Mouse (Mus musculus): ENCODE results near the gene Fgf6. TPM values are rescaled to one million over a fixed set of nuclear protein-coding genes. Genes with fewer than 3 reads are reported as not detected.

Gene Fgf6
- total RNA-seq (2017), result not detected in 2 replicates

- ATAC-seq (ENCODE audit: extremely low read depth, insufficient number of reproducible peaks, low FRiP score, poor library complexity, severe bottlenecking), result no peak
Observed at GRCm38 (mm10) chr6:127014906-127015770, at the start of gene Fgf6. Gene Fgf6, plus strand, starts transcription at chr6:127015586.

- no peak for ATAC-seq (ENCODE audit: extremely low read depth, insufficient number of reproducible peaks, low FRiP score, poor library complexity, severe bottlenecking)
Observed at GRCm38 (mm10) chr6:126966241-126967026, 49.0 kb upstream of the Fgf6 start.

- no peak for ATAC-seq (ENCODE audit: extremely low read depth, insufficient number of reproducible peaks, low FRiP score, poor library complexity, severe bottlenecking)
Observed at GRCm38 (mm10) chr6:126981539-126982234, 33.7 kb upstream of the Fgf6 start.

GRCm38 (mm10) chr6:126993676-126994075 lies 21.7 kb upstream of the Fgf6 start:
- ATAC-seq (ENCODE audit: extremely low read depth, insufficient number of reproducible peaks, low FRiP score, poor library complexity, severe bottlenecking), result no peak

GRCm38 (mm10) chr6:126995494-126995893 lies 19.9 kb upstream of the Fgf6 start:
- no peak for ATAC-seq (ENCODE audit: extremely low read depth, insufficient number of reproducible peaks, low FRiP score, poor library complexity, severe bottlenecking)

GRCm38 (mm10) chr6:126996399-126996798 lies 19.0 kb upstream of the Fgf6 start:
- ATAC-seq (ENCODE audit: extremely low read depth, insufficient number of reproducible peaks, low FRiP score, poor library complexity, severe bottlenecking), result no peak

GRCm38 (mm10) chr6:127005646-127006045 lies 9.7 kb upstream of the Fgf6 start:
- no peak for ATAC-seq (ENCODE audit: extremely low read depth, insufficient number of reproducible peaks, low FRiP score, poor library complexity, severe bottlenecking)

GRCm38 (mm10) chr6:127006551-127006950 lies 8.8 kb upstream of the Fgf6 start:
- ATAC-seq (ENCODE audit: extremely low read depth, insufficient number of reproducible peaks, low FRiP score, poor library complexity, severe bottlenecking), result no peak

- ATAC-seq (ENCODE audit: extremely low read depth, insufficient number of reproducible peaks, low FRiP score, poor library complexity, severe bottlenecking), result no peak
Observed at GRCm38 (mm10) chr6:127010021-127010420, 5.4 kb upstream of the Fgf6 start.

GRCm38 (mm10) chr6:127011947-127012535 lies 3.3 kb upstream of the Fgf6 start:
- no peak for ATAC-seq (ENCODE audit: extremely low read depth, insufficient number of reproducible peaks, low FRiP score, poor library complexity, severe bottlenecking)

GRCm38 (mm10) chr6:127019254-127019653 lies 3.9 kb downstream of the Fgf6 start:
- no peak for ATAC-seq (ENCODE audit: extremely low read depth, insufficient number of reproducible peaks, low FRiP score, poor library complexity, severe bottlenecking)

- ATAC-seq (ENCODE audit: extremely low read depth, insufficient number of reproducible peaks, low FRiP score, poor library complexity, severe bottlenecking), result no peak
Observed at GRCm38 (mm10) chr6:127020431-127020830, 5.0 kb downstream of the Fgf6 start.

- ATAC-seq (ENCODE audit: extremely low read depth, insufficient number of reproducible peaks, low FRiP score, poor library complexity, severe bottlenecking), result no peak
Observed at GRCm38 (mm10) chr6:127024836-127025235, 9.4 kb downstream of the Fgf6 start.

GRCm38 (mm10) chr6:127034760-127035159 lies 19.4 kb downstream of the Fgf6 start:
- ATAC-seq (ENCODE audit: extremely low read depth, insufficient number of reproducible peaks, low FRiP score, poor library complexity, severe bottlenecking), result no peak

- ATAC-seq (ENCODE audit: extremely low read depth, insufficient number of reproducible peaks, low FRiP score, poor library complexity, severe bottlenecking), result no peak
Observed at GRCm38 (mm10) chr6:127044909-127045308, 29.5 kb downstream of the Fgf6 start.

- no peak for ATAC-seq (ENCODE audit: extremely low read depth, insufficient number of reproducible peaks, low FRiP score, poor library complexity, severe bottlenecking)
Observed at GRCm38 (mm10) chr6:127050847-127051246, 35.5 kb downstream of the Fgf6 start.

- ATAC-seq (ENCODE audit: extremely low read depth, insufficient number of reproducible peaks, low FRiP score, poor library complexity, severe bottlenecking), result no peak
Observed at GRCm38 (mm10) chr6:127056990-127057588, 41.7 kb downstream of the Fgf6 start.

GRCm38 (mm10) chr6:127059975-127060374 lies 44.6 kb downstream of the Fgf6 start:
- no peak for ATAC-seq (ENCODE audit: extremely low read depth, insufficient number of reproducible peaks, low FRiP score, poor library complexity, severe bottlenecking)

- no peak for ATAC-seq (ENCODE audit: extremely low read depth, insufficient number of reproducible peaks, low FRiP score, poor library complexity, severe bottlenecking)
Observed at GRCm38 (mm10) chr6:127063915-127064314, 48.5 kb downstream of the Fgf6 start.

Data from neutrophil, adult 5-6 weeks (primary cell).